Mouse (Mus musculus) liver, embryonic 12.5 days (tissue): ENCODE results near the gene Gm9495. TPM values are rescaled to one million over a fixed set of nuclear protein-coding genes. Genes with fewer than 3 reads are reported as not detected.

ENCODE experiments used
- polyA plus RNA-seq: library from polyadenylated mRNA; unstranded; fragments of >200 nt; fragmentation: Nextera tagmentation; extraction: Ambion mirVana; gene quantifications from 2 replicates; pipeline ENCODE4 v1.2.1, GENCODE M21; 2016

Gm9495 gene
- polyA plus RNA-seq, 1 experiment from 2014 or later, result not detected

Other genes with a start within 250 kb of the Gm9495 start
- 13.9 and 15.7 TPM in 2 replicates for gene Zfp930, start 244.5 kb downstream of the Gm9495 start, polyA plus RNA-seq
- 2.0 and 2.2 TPM in 2 replicates for gene D130040H23Rik, start 182.5 kb downstream of the Gm9495 start, polyA plus RNA-seq
- not detected in 2 replicates for gene Gm7697, start 69.4 kb upstream of the Gm9495 start, polyA plus RNA-seq
- gene Zfp868, start 172.0 kb upstream of the Gm9495 start, polyA plus RNA-seq, result 9.6 and 9.7 TPM in 2 replicates
- gene Zfp964, start 200.9 kb upstream of the Gm9495 start, polyA plus RNA-seq, result 0.42 and 0.58 TPM in 2 replicates